Mouse (Mus musculus): ENCODE data around the gene Edf1.

DNA sequence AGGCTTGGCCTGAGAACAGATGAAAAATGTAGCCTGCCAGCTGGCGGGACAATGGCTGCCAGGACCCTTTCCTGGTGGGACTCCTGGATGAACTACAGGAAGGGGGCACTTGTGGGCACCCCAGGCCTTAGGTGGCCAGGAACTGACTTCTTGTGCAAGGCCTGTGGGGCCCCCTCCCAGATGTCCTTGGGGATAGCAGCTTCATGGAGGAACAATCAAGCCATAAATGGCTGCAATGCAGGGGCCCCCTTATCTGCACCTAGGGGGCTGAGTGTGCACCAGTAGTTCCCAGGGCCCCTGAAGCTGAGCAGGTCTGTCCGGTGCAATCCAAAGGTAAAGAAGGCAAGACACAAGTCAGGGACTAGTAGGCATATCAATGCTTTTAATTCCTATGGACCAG is 15.4 kb downstream of the Edf1 start:
- no peak for TF ChIP-seq CTCF (IDR thresholded peaks at IDR 0.05)
- no peak for TF ChIP-seq EP300 (IDR thresholded peaks at IDR 0.05)

Data from lung, postnatal 0 days (tissue).